Mouse (Mus musculus) thymus, adult 2 months (tissue): ENCODE results near the gene Med25. TPM values are rescaled to one million over a fixed set of nuclear protein-coding genes. Genes with fewer than 3 reads are reported as not detected.

Experiments used
- DNase-seq: peaks from one replicate; pipeline ENCODE4 v3.0.0; 2021
- H3K27ac ChIP-seq: fragments of 200-500 bp; 2 replicates; pipeline ENCODE4 v1.5.1; 2012; ENCODE audit warnings: low read length, control low read depth; ENCODE audit not compliant: control insufficient read depth, insufficient read depth
- H3K27me3 ChIP-seq: fragments of 200-500 bp; 2 replicates; pipeline ENCODE4 v1.6.1; 2012; ENCODE audit warnings: mild to moderate bottlenecking, low read length, moderate library complexity, mixed read lengths; ENCODE audit not compliant: control insufficient read depth, insufficient read depth
- H3K36me3 ChIP-seq: fragments of 200-500 bp; 2 replicates; pipeline ENCODE4 v1.6.1; 2012; ENCODE audit warnings: mild to moderate bottlenecking, low read length, moderate library complexity; ENCODE audit not compliant: control insufficient read depth, insufficient read depth
- H3K4me1 ChIP-seq: fragments of 200-500 bp; replicated peaks from 2 replicates; pipeline ENCODE4 v1.6.1; 2012; ENCODE audit warnings: low read length; ENCODE audit not compliant: control insufficient read depth, insufficient read depth
- H3K4me3 ChIP-seq: fragments of 200-500 bp; 2 replicates; pipeline ENCODE4 v1.5.1; 2012; ENCODE audit warnings: mild to moderate bottlenecking, low read length, control low read depth, moderate library complexity; ENCODE audit not compliant: control insufficient read depth, insufficient read depth
- CTCF ChIP-seq: fragments of 200-500 bp; IDR thresholded peaks from 2 replicates; pipeline ENCODE4 v1.5.1; 2012; ENCODE audit warnings: mild to moderate bottlenecking, control low read depth, low read length, moderate library complexity, borderline replicate concordance; ENCODE audit not compliant: control insufficient read depth, poor library complexity, insufficient read depth; ENCODE audit errors: extremely low read depth
- POLR2A ChIP-seq: fragments of 200-500 bp; IDR thresholded peaks from 2 replicates; pipeline ENCODE4 v1.6.1; 2012; ENCODE audit warnings: mild to moderate bottlenecking, low read length, control low read depth, moderate library complexity; ENCODE audit not compliant: control insufficient read depth, poor library complexity, insufficient read depth; ENCODE audit errors: extremely low read depth
- whole genome bisulfite sequencing: fragments of 180-500 bp; shearing (Covaris S2); methylation state at CpG from one replicate; pipeline ENCODE4 v1.1.7; 2018; 5-methylcytosine and 5-hydroxymethylcytosine counted together
- polyA plus RNA-seq: library from polyadenylated mRNA; depleted of rRNA; stranded (reverse); fragments of >200 nt; gene quantifications from 2 replicates; pipeline ENCODE4 v1.2.3, GENCODE M21; 2012

Med25 gene
- polyA plus RNA-seq, 1 experiment = 220 TPM

DNA sequence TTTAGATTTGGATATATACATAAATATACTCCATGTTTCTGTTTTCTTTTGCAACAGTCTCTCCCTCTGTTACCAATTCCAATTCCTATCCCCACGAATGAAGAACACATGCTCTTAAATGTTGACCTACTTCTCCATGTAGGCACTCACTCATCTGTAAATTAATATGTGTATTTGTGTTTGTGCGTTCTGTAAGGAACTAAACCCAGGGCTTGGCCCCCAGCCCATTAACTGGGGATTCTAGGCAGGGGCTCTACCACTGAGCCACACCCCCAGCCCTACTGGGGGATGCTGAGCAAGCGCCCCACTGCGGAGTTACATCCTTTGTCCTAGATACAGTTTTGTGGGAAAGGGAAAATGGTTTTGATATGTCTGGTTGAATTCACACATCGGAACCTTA, 26.6 kb upstream of the Med25 start:
- TF ChIP-seq POLR2A (no peak), CTCF (no peak)
- no peak overlapping the region for H3K4me3 ChIP-seq
- H3K36me3 ChIP-seq = no peaks in the 10 kb centered on the region; the same call in none of the 2 replicates
- DNase-seq = no peak
- 97% methylated on average over 5 of the region's 5 CpGs for WGBS
- H3K4me1 ChIP-seq = no peaks in the 10 kb centered on the region
- no peak overlapping the region for H3K27ac ChIP-seq
- H3K27me3 ChIP-seq = no peaks in the 10 kb centered on the region

DNA sequence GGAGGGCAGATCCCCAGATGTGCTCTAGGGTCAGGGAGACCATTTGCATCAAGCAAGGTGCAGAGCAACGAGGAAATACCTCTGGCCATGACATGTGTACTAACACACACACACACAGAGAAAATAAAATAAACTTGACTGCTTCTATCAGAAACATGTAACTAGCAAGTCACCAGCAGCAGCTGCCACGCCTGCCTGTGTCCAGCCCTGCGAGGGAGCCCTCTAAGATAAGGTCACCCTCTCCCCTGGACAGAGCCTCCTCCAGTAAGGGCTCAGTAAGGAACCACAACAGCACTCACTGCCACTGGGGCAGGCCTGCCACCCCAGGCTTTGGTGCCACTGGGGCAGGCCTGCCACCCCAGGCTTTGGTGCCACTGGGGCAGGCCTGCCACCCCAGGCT, 25.7 kb upstream of the Med25 start:
- Histone ChIP-seq H3K27ac (no peak overlapping the region), H3K4me1 (no peaks in the 10 kb centered on the region), H3K36me3 (peaks cover 4% of the 10 kb centered on the region), H3K4me3 (no peak overlapping the region), H3K27me3 (no peaks in the 10 kb centered on the region)
- TF ChIP-seq CTCF = no peak
- no peak for TF ChIP-seq POLR2A
- no peak for DNase-seq
- 95% methylated on average over 3 of the region's 3 CpGs for WGBS

DNA sequence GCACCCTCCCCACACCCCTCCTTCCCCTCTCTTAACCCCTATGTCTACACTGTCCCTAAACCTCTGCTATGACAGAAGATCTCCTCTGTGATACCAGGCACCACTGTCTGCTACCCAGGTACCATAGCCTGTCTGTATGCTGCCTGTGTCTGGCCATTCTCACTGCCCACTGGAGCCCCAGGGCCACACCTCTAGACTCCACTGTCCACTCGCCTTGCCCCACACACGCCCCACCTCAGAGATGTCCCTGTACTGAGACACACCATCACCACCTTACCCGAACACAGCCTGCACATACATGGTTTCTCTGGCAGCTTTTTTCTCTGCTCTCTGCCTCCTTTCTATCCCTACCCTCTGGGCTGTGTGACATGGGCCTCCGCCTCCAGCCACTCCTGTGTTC, 24.4 kb upstream of the Med25 start:
- TF ChIP-seq CTCF = no peak
- TF ChIP-seq POLR2A = no peak
- no peaks in the 10 kb centered on the region for H3K27me3 ChIP-seq
- H3K4me1 ChIP-seq = no peaks in the 10 kb centered on the region
- H3K27ac ChIP-seq = no peak overlapping the region
- WGBS = 98% methylated on average over 4 of the region's 4 CpGs
- H3K36me3 ChIP-seq = peaks cover 7% of the 10 kb centered on the region
- no peak overlapping the region for H3K4me3 ChIP-seq
- no peak for DNase-seq

DNA sequence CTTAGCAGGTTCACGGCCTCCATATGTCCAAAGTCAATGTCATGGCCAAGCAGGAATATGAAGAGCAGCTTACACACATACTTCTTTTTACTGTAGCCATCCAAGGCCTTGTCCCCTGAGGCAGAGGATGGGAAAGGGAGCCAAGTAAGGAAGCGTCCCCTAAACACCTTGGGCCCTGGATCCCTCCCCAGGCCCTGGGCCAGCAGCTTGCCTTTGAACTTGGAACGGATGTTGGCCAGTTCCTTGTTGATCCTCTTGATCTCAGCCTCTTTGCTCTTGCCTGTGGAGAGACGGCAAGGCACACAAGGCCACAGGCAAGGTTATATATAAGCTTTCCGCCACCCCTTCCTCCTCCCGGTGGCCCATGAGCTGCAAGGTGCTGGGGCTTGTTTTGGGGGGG, 23.7 kb upstream of the Med25 start:
- no peaks in the 10 kb centered on the region for H3K27me3 ChIP-seq
- 92% methylated on average over 6 of the region's 6 CpGs for WGBS
- no peak for DNase-seq
- H3K4me1 ChIP-seq = no peaks in the 10 kb centered on the region
- TF ChIP-seq CTCF (no peak), POLR2A (no peak)
- peaks cover 7% of the 10 kb centered on the region for H3K36me3 ChIP-seq
- H3K27ac ChIP-seq = no peak overlapping the region
- H3K4me3 ChIP-seq = no peak overlapping the region

DNA sequence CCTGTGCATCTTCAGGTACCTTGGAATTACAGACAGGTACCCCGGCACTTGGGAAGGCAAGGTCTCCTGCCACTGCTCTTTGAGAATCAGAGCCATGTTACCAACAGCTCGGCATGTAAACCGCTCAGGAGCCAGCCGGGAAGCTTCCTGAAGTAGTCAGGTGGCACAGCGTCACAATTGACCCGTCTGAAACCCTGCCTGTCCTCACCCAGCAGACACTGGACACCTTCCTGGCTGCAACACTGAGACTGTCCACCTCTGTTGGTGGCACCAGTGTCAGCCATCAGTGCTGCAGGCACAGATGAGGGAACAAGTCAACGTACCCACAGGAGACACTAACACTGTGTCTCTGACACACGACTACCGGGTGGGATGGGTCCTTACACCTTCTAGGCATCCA, 22.8 kb upstream of the Med25 start:
- peaks cover 7% of the 10 kb centered on the region for H3K36me3 ChIP-seq
- H3K4me1 ChIP-seq = no peaks in the 10 kb centered on the region
- no peak overlapping the region for H3K4me3 ChIP-seq
- WGBS = 98% methylated on average over 9 of the region's 9 CpGs
- no peak for DNase-seq
- H3K27ac ChIP-seq = no peak overlapping the region
- TF ChIP-seq POLR2A (no peak), CTCF (no peak)
- no peaks in the 10 kb centered on the region for H3K27me3 ChIP-seq

DNA sequence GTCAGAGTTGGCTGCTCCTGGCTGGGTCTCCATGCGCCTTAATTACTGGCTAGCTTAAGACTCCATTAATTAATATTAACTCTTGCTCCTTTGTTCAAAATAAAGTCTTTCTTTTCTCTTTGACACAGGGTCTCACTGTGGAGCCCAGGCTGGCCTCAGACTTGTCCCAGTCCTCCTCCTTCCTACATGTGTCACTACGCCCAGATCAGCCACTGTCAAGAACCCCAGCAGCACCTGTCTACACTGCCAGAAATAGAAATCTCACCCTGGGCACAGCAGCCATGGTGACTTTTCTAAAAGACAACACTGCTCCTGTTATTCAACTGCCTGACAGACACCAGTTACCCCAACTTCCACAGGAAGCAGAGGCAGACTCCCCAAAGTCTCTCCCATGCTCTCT, 21.9 kb upstream of the Med25 start:
- TF ChIP-seq CTCF = no peak
- no peak for TF ChIP-seq POLR2A
- no peak overlapping the region for H3K27ac ChIP-seq
- H3K4me3 ChIP-seq = no peak overlapping the region
- H3K36me3 ChIP-seq = peaks cover 7% of the 10 kb centered on the region
- no peak for DNase-seq
- no peaks in the 10 kb centered on the region for H3K27me3 ChIP-seq
- WGBS = 97% methylated on average over 2 of the region's 2 CpGs
- no peaks in the 10 kb centered on the region for H3K4me1 ChIP-seq

DNA sequence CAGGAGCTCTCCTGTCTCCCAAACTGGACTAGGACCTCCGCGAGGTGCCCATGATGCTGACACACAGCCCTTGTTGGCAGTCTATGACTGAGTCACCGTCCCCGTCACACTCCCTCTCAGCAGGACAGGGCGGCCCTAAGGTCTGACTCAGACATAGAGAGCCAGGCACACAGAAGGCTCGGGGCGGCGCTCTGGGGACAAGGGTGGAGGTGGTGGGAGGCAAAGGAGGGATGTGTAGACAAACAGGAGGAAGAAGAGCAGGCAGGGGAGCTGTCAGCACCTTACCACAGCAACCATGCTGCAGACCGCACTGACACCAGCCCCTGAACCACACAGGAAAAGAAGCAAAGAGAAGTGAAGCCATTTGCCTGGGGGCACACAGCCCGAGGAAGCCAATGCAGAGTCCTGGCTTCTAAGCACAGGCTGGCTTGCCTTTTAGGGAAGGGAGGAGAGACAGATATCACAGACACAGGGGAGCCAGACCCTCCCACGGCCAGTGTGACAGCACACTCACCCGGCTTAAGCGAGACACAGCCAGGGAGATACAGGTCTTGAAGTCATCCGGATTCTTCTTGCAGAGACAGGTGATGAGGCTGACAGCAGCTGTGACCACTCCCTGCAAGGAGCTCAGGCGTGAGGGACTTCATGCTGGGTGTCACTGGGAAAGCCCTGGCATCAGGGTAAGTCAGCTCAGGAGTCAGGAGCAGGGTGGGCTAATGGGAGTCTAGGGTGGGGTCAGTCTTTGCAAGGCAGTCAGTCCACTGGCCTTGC, 16.4 kb upstream of the Med25 start:
- 50% methylated on average over 15 of the region's 15 CpGs for WGBS
- Histone ChIP-seq H3K27ac (no peak overlapping the region), H3K36me3 (peaks cover 28% of the 10 kb centered on the region), H3K4me1 (no peaks in the 10 kb centered on the region), H3K4me3 (no peak overlapping the region), H3K27me3 (no peaks in the 10 kb centered on the region)
- DNase-seq = peak; percentile 28
- TF ChIP-seq POLR2A = no peak
- TF ChIP-seq CTCF = no peak
